Mouse (Mus musculus): Measurements from ENCODE around the gene Als2. TPM values are rescaled to one million over a fixed set of nuclear protein-coding genes. Genes with fewer than 3 reads are reported as not detected.

The Als2 gene
- polyA plus RNA-seq, 1 experiment from 2014 or later: 21.7 TPM

GRCm38 (mm10) chr1:59253301-59253909 lies 16.4 kb upstream of the Als2 start:
- WGBS: 1% methylated on average over 14 of the region's 18 CpGs
- no peak for DNase-seq (ENCODE audit: low spot score)

GRCm38 (mm10) chr1:59252762-59253161 lies 15.7 kb upstream of the Als2 start:
- DNase-seq (ENCODE audit: low spot score): no peak
- H3K27ac ChIP-seq: no peak overlapping the region
- H3K4me3 ChIP-seq (replicated peaks; ENCODE audit: low read length): peak overlapping the region; percentile 23
- no peaks in the 10 kb centered on the region; the same call in 1 of the 2 replicates for H3K27me3 ChIP-seq (ENCODE audit: control insufficient read depth, insufficient read depth, low read length)
- H3K36me3 ChIP-seq (replicated peaks; ENCODE audit: control insufficient read depth, insufficient read depth): no peaks in the 10 kb centered on the region
- no peaks in the 10 kb centered on the region for H3K9me3 ChIP-seq (ENCODE audit: control insufficient read depth, low read length)
- H3K4me1 ChIP-seq (replicated peaks; ENCODE audit: control insufficient read depth, insufficient read depth, low read length): peaks cover 13% of the 10 kb centered on the region
- H3K9ac ChIP-seq: no peak overlapping the region
- peak overlapping the region; percentile 48 for H3K4me2 ChIP-seq (replicated peaks)
- no peak for ATAC-seq (ENCODE audit: low FRiP score)
- WGBS: 15% methylated on average over 4 of the region's 7 CpGs

More at GRCm38 (mm10) chr1:59253301-59253909, 16.4 kb upstream of the Als2 start:
- Histone ChIP-seq H3K27me3 (ENCODE audit: control insufficient read depth, insufficient read depth, low read length) (no peaks in the 10 kb centered on the region; the same call in 1 of the 2 replicates), H3K9me3 (ENCODE audit: control insufficient read depth, low read length) (no peaks in the 10 kb centered on the region), H3K4me1 (replicated peaks; ENCODE audit: control insufficient read depth, insufficient read depth, low read length) (peaks cover 14% of the 10 kb centered on the region), H3K36me3 (replicated peaks; ENCODE audit: control insufficient read depth, insufficient read depth) (no peaks in the 10 kb centered on the region), H3K4me3 (replicated peaks; ENCODE audit: low read length) (peak overlapping the region; percentile 23), H3K4me2 (replicated peaks) (peak overlapping the region; percentile 48), H3K27ac (no peak overlapping the region), H3K9ac (peak overlapping the region; percentile 50; the same call in 1 of the 2 replicates)
- ATAC-seq (ENCODE audit: low FRiP score): peak; percentile 38; the same call in 1 of the 2 replicates

- Histone ChIP-seq H3K27me3 (ENCODE audit: control insufficient read depth, insufficient read depth, low read length) (no peaks in the 10 kb centered on the region), H3K4me2 (replicated peaks) (no peak overlapping the region), H3K9ac (no peak overlapping the region), H3K27ac (no peak overlapping the region), H3K9me3 (ENCODE audit: control insufficient read depth, low read length) (no peaks in the 10 kb centered on the region), H3K36me3 (replicated peaks; ENCODE audit: control insufficient read depth, insufficient read depth) (no peaks in the 10 kb centered on the region), H3K4me1 (replicated peaks; ENCODE audit: control insufficient read depth, insufficient read depth, low read length) (no peaks in the 10 kb centered on the region), H3K4me3 (replicated peaks; ENCODE audit: low read length) (no peak overlapping the region)
- peak; percentile 55; the same call in 1 of the 2 replicates for ATAC-seq (ENCODE audit: low FRiP score)
- peak; percentile 53 for DNase-seq (ENCODE audit: low spot score)
- WGBS: 6% methylated on average over 9 of the region's 9 CpGs
Measured at GRCm38 (mm10) chr1:59247602-59248001, 10.6 kb upstream of the Als2 start.

- Histone ChIP-seq H3K27ac (no peak overlapping the region), H3K4me2 (replicated peaks) (no peak overlapping the region), H3K4me3 (replicated peaks; ENCODE audit: low read length) (no peak overlapping the region), H3K4me1 (replicated peaks; ENCODE audit: control insufficient read depth, insufficient read depth, low read length) (no peaks in the 10 kb centered on the region), H3K36me3 (replicated peaks; ENCODE audit: control insufficient read depth, insufficient read depth) (no peaks in the 10 kb centered on the region), H3K9ac (no peak overlapping the region), H3K9me3 (ENCODE audit: control insufficient read depth, low read length) (no peaks in the 10 kb centered on the region), H3K27me3 (ENCODE audit: control insufficient read depth, insufficient read depth, low read length) (no peaks in the 10 kb centered on the region)
- ATAC-seq (ENCODE audit: low FRiP score) (no peak), DNase-seq (ENCODE audit: low spot score) (no peak)
- WGBS: 62% methylated on average over 2 of the region's 2 CpGs
Measured at GRCm38 (mm10) chr1:59243770-59244169, 6.7 kb upstream of the Als2 start.

GRCm38 (mm10) chr1:59237614-59238211 lies 682 bp upstream of the Als2 start:
- Histone ChIP-seq H3K9ac (peak overlapping the region; percentile 39), H3K27me3 (ENCODE audit: control insufficient read depth, insufficient read depth, low read length) (no peaks in the 10 kb centered on the region), H3K36me3 (replicated peaks; ENCODE audit: control insufficient read depth, insufficient read depth) (no peaks in the 10 kb centered on the region), H3K4me1 (replicated peaks; ENCODE audit: control insufficient read depth, insufficient read depth, low read length) (no peaks in the 10 kb centered on the region), H3K4me3 (replicated peaks; ENCODE audit: low read length) (peak overlapping the region; percentile 88), H3K27ac (peak overlapping the region; percentile 39; the same call in 1 of the 2 replicates), H3K9me3 (ENCODE audit: control insufficient read depth, low read length) (no peaks in the 10 kb centered on the region), H3K4me2 (replicated peaks) (peak overlapping the region; percentile 62)
- ATAC-seq (ENCODE audit: low FRiP score) (peak; percentile 51), DNase-seq (ENCODE audit: low spot score) (peak; percentile 69)
- under 1% methylated on average over 19 of the region's 19 CpGs for WGBS

- 45% methylated on average over 4 of the region's 4 CpGs for WGBS
- H3K4me2 ChIP-seq (replicated peaks): no peak overlapping the region
- no peak for ATAC-seq (ENCODE audit: low FRiP score)
- no peaks in the 10 kb centered on the region for H3K9me3 ChIP-seq (ENCODE audit: control insufficient read depth, low read length)
- H3K27me3 ChIP-seq (ENCODE audit: control insufficient read depth, insufficient read depth, low read length): no peaks in the 10 kb centered on the region
- no peak overlapping the region for H3K27ac ChIP-seq
- no peaks in the 10 kb centered on the region for H3K4me1 ChIP-seq (replicated peaks; ENCODE audit: control insufficient read depth, insufficient read depth, low read length)
- no peaks in the 10 kb centered on the region; the same call in 1 of the 2 replicates for H3K36me3 ChIP-seq (replicated peaks; ENCODE audit: control insufficient read depth, insufficient read depth)
- H3K9ac ChIP-seq: no peak overlapping the region
- H3K4me3 ChIP-seq (replicated peaks; ENCODE audit: low read length): no peak overlapping the region
- DNase-seq (ENCODE audit: low spot score): no peak
Measured at GRCm38 (mm10) chr1:59229187-59229586, 7.8 kb downstream of the Als2 start.

- no peaks in the 10 kb centered on the region for H3K4me1 ChIP-seq (replicated peaks; ENCODE audit: control insufficient read depth, insufficient read depth, low read length)
- H3K27me3 ChIP-seq (ENCODE audit: control insufficient read depth, insufficient read depth, low read length): no peaks in the 10 kb centered on the region
- no peak overlapping the region for H3K4me2 ChIP-seq (replicated peaks)
- no peaks in the 10 kb centered on the region; the same call in 1 of the 2 replicates for H3K36me3 ChIP-seq (replicated peaks; ENCODE audit: control insufficient read depth, insufficient read depth)
- no peak overlapping the region for H3K9ac ChIP-seq
- DNase-seq (ENCODE audit: low spot score): no peak
- H3K27ac ChIP-seq: no peak overlapping the region
- WGBS: 90% methylated on average over 7 of the region's 7 CpGs
- no peak for ATAC-seq (ENCODE audit: low FRiP score)
- H3K4me3 ChIP-seq (replicated peaks; ENCODE audit: low read length): no peak overlapping the region
- no peaks in the 10 kb centered on the region for H3K9me3 ChIP-seq (ENCODE audit: control insufficient read depth, low read length)
Measured at GRCm38 (mm10) chr1:59228552-59228951, 8.5 kb downstream of the Als2 start.

- no peak for ATAC-seq (ENCODE audit: low FRiP score)
- Histone ChIP-seq H3K36me3 (replicated peaks; ENCODE audit: control insufficient read depth, insufficient read depth) (peaks cover 8% of the 10 kb centered on the region; the same call in 1 of the 2 replicates), H3K4me1 (replicated peaks; ENCODE audit: control insufficient read depth, insufficient read depth, low read length) (no peaks in the 10 kb centered on the region), H3K4me2 (replicated peaks) (no peak overlapping the region), H3K27me3 (ENCODE audit: control insufficient read depth, insufficient read depth, low read length) (no peaks in the 10 kb centered on the region), H3K9ac (no peak overlapping the region), H3K4me3 (replicated peaks; ENCODE audit: low read length) (no peak overlapping the region), H3K9me3 (ENCODE audit: control insufficient read depth, low read length) (no peaks in the 10 kb centered on the region), H3K27ac (no peak overlapping the region)
- DNase-seq (ENCODE audit: low spot score): no peak
- 93% methylated on average over 7 of the region's 7 CpGs for WGBS
Measured at GRCm38 (mm10) chr1:59222101-59222825, 14.8 kb downstream of the Als2 start.

GRCm38 (mm10) chr1:59221591-59221990 lies 15.4 kb downstream of the Als2 start:
- ATAC-seq (ENCODE audit: low FRiP score): no peak
- Histone ChIP-seq H3K27me3 (ENCODE audit: control insufficient read depth, insufficient read depth, low read length) (no peaks in the 10 kb centered on the region), H3K4me3 (replicated peaks; ENCODE audit: low read length) (no peak overlapping the region), H3K36me3 (replicated peaks; ENCODE audit: control insufficient read depth, insufficient read depth) (peaks cover 12% of the 10 kb centered on the region), H3K9ac (no peak overlapping the region), H3K4me1 (replicated peaks; ENCODE audit: control insufficient read depth, insufficient read depth, low read length) (no peaks in the 10 kb centered on the region), H3K27ac (no peak overlapping the region), H3K4me2 (replicated peaks) (no peak overlapping the region), H3K9me3 (ENCODE audit: control insufficient read depth, low read length) (no peaks in the 10 kb centered on the region)
- DNase-seq (ENCODE audit: low spot score): no peak
- 91% methylated on average over 2 of the region's 2 CpGs for WGBS

All from hindbrain, embryonic 14.5 days (tissue).